Mouse (Mus musculus) thymus, adult 2 months (tissue): ENCODE results near the gene Cst12. TPM values are rescaled to one million over a fixed set of nuclear protein-coding genes. Genes with fewer than 3 reads are reported as not detected.

Experiments
- DNase-seq: peaks from one replicate; pipeline ENCODE4 v3.0.0; 2021
- H3K27ac ChIP-seq: fragments of 200-500 bp; 2 replicates; pipeline ENCODE4 v1.5.1; 2012; ENCODE audit warnings: low read length, control low read depth; ENCODE audit not compliant: control insufficient read depth, insufficient read depth
- H3K27me3 ChIP-seq: fragments of 200-500 bp; 2 replicates; pipeline ENCODE4 v1.6.1; 2012; ENCODE audit warnings: mild to moderate bottlenecking, low read length, moderate library complexity, mixed read lengths; ENCODE audit not compliant: control insufficient read depth, insufficient read depth
- H3K36me3 ChIP-seq: fragments of 200-500 bp; 2 replicates; pipeline ENCODE4 v1.6.1; 2012; ENCODE audit warnings: mild to moderate bottlenecking, low read length, moderate library complexity; ENCODE audit not compliant: control insufficient read depth, insufficient read depth
- H3K4me1 ChIP-seq: fragments of 200-500 bp; replicated peaks from 2 replicates; pipeline ENCODE4 v1.6.1; 2012; ENCODE audit warnings: low read length; ENCODE audit not compliant: control insufficient read depth, insufficient read depth
- H3K4me3 ChIP-seq: fragments of 200-500 bp; 2 replicates; pipeline ENCODE4 v1.5.1; 2012; ENCODE audit warnings: mild to moderate bottlenecking, low read length, control low read depth, moderate library complexity; ENCODE audit not compliant: control insufficient read depth, insufficient read depth
- CTCF ChIP-seq: fragments of 200-500 bp; IDR thresholded peaks from 2 replicates; pipeline ENCODE4 v1.5.1; 2012; ENCODE audit warnings: mild to moderate bottlenecking, control low read depth, low read length, moderate library complexity, borderline replicate concordance; ENCODE audit not compliant: control insufficient read depth, poor library complexity, insufficient read depth; ENCODE audit errors: extremely low read depth
- POLR2A ChIP-seq: fragments of 200-500 bp; IDR thresholded peaks from 2 replicates; pipeline ENCODE4 v1.6.1; 2012; ENCODE audit warnings: mild to moderate bottlenecking, low read length, control low read depth, moderate library complexity; ENCODE audit not compliant: control insufficient read depth, poor library complexity, insufficient read depth; ENCODE audit errors: extremely low read depth
- WGBS: fragments of 180-500 bp; shearing (Covaris S2); methylation state at CpG from one replicate; pipeline ENCODE4 v1.1.7; 2018; 5-methylcytosine and 5-hydroxymethylcytosine counted together
- polyA plus RNA-seq: library from polyadenylated mRNA; depleted of rRNA; stranded (reverse); fragments of >200 nt; gene quantifications from 2 replicates; pipeline ENCODE4 v1.2.3, GENCODE M21; 2012; rRNA removed

Gene Cst12
- not detected in 2 replicates for polyA plus RNA-seq

- Histone ChIP-seq H3K4me1 (no peaks in the 10 kb centered on the region), H3K36me3 (no peaks in the 10 kb centered on the region), H3K27ac (no peak within 1 kb of the TSS), H3K4me3 (no peak within 1 kb of the TSS), H3K27me3 (no peaks in the 10 kb centered on the region)
- TF ChIP-seq CTCF: no peak
- no peak for TF ChIP-seq POLR2A
- DNase-seq: no peak
- 93% methylated on average over 6 of the region's 6 CpGs for WGBS
These were observed at the start of gene Cst12 for GRCm38 (mm10) chr2:148789142-148789541. Cst12 (plus strand) TSS chr2:148789361.

DNA sequence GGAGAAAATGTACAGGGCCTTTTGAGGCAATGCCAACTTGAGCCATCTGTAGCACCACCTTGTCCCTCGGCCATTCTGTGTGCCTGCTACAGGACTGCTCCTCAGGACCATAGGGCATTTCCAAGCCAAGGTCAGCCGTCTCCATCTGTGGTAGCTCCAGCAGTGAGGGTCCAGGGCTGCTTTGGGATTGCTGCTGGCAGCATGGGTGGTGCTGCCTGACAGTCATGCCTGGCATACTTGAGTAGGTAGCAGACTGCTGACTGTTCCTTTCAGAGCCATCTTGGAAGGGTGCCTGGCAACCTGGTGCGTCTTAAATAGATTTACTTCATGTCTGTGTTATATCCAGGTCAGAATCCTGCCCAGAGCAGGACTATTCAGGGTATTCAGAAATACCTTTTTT is 46.2 kb upstream of the Cst12 start:
- no peak for DNase-seq

GRCm38 (mm10) chr2:148743846-148744407 is 45.2 kb upstream of the Cst12 start:
- Histone ChIP-seq H3K4me3 (no peak overlapping the region), H3K27me3 (no peaks in the 10 kb centered on the region), H3K4me1 (no peaks in the 10 kb centered on the region), H3K36me3 (no peaks in the 10 kb centered on the region), H3K27ac (no peak overlapping the region)
- DNase-seq: no peak
- WGBS: 78% methylated on average over 3 of the region's 3 CpGs
- TF ChIP-seq POLR2A: no peak
- no peak for TF ChIP-seq CTCF

More for the DNA sequence above, 46.2 kb upstream of the Cst12 start:
- Histone ChIP-seq H3K36me3 (no peaks in the 10 kb centered on the region), H3K4me1 (no peaks in the 10 kb centered on the region), H3K4me3 (no peak overlapping the region), H3K27me3 (no peaks in the 10 kb centered on the region), H3K27ac (no peak overlapping the region)
- no peak for TF ChIP-seq CTCF
- no peak for TF ChIP-seq POLR2A
- WGBS: 91% methylated on average over 3 of the region's 3 CpGs

DNA sequence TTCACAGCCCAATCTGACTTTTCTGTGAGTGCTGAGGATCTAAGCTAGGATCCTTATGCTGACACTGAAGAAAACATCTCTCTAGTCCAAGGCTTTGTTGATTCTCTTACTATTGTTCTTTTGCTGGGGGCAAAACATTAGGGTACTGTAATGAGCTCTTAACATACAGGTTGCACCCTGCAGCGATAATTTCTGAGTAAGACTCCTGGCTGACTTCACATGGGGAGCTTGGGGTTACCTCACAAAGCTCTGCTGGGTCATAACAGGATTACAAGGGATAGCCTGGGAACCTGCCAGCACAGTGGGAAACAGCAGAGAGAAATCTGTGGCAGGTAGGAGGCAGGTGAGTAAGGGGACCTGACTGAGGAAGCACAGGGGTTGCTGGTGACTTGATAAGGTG is 39.1 kb upstream of the Cst12 start, which contains the start of gene Cstl1:
Gene Cstl1, plus strand, starts transcription at position 301 of the 400 bp plus-strand sequence.
- no peak for DNase-seq
- Histone ChIP-seq H3K36me3 (no peaks in the 10 kb centered on the region), H3K4me1 (no peaks in the 10 kb centered on the region), H3K27ac (no peak within 1 kb of the TSS), H3K4me3 (no peak within 1 kb of the TSS), H3K27me3 (no peaks in the 10 kb centered on the region)
- TF ChIP-seq POLR2A: no peak
- TF ChIP-seq CTCF: no peak
- WGBS: 100% methylated on average over 1 of the region's 1 CpGs

DNA sequence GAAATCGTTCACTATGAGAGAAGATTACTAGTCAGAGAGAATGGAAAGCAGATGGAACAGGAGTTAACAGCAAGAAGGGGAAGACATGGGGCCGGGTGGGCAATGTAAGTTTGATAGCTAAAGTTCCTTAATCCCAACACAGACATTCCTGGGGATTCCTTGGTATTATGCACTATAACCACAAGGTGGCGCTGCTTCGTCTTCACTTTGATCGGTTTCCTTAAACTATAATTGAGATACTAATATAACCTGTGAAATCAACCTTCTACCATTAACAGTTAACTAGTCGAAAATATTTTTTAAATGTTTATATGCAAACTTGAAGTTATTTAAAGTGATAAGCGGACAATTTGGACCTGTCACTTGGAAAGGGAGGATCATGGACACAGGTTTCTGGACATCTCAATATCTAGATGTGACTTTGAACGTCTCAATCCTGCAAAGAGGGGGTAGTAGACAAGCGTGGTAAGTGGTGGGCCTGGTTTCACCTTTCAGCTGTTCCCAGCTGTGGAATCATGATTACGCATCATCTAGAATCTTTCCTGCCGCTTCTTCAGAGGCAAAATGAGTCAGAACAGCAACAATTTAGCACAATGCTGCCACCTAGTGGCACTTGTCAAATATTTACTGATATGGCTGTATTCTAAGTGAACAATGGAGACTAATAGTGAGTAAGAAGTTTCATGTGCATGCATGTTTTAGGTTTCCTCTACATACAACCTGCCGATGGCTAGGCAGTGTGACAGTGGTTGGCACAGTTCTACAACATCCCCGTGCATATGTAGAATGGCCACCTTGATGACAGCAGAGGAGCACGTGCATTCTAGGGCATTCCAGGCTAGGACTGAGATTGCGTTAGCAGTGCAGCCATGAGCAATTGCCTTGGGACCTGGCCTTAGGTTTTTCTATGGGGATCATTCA is 37.0 kb upstream of the Cst12 start:
- Histone ChIP-seq H3K4me1 (no peaks in the 10 kb centered on the region), H3K27ac (no peak overlapping the region), H3K36me3 (no peaks in the 10 kb centered on the region), H3K4me3 (no peak overlapping the region), H3K27me3 (no peaks in the 10 kb centered on the region)
- WGBS: 18% methylated on average over 15 of the region's 15 CpGs
- TF ChIP-seq CTCF (no peak), POLR2A (no peak)
- peak; percentile 65 for DNase-seq

DNA sequence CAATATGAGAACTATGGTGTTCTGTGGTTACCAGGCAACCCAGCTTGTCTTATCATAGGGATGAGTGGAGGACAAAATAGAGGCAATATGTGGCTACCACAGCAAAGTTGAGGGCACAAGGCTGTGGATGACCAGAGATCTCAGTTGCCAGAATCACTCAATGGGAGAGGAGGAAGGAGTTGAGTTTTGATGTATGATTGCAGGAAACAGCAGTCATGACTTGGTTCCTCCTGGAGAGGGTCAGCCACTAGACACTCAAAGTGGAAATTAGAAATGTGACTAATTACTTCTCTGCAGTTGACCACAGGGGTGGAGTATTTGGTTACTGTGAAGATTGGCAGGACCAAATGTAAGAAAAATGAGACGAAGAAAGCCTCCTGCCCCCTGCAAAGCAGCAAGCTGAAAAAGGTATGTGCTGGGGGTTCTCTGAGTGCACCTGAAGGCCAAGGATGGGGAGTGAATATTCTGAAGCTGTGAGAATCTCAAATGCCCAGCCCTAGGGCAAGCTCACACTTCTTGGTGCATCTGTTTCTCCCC is 34.8 kb upstream of the Cst12 start:
- no peak overlapping the region for H3K4me3 ChIP-seq
- TF ChIP-seq CTCF (no peak), POLR2A (no peak)
- 19% methylated on average over 1 of the region's 1 CpGs for WGBS
- H3K36me3 ChIP-seq: no peaks in the 10 kb centered on the region
- no peak overlapping the region for H3K27ac ChIP-seq
- no peaks in the 10 kb centered on the region for H3K27me3 ChIP-seq
- no peaks in the 10 kb centered on the region for H3K4me1 ChIP-seq
- DNase-seq: no peak
